Mouse (Mus musculus) spleen, adult 12 weeks (tissue): ENCODE measurements at regions not wholly inside any gene's neighbourhood (a gene's known extent, or its start where the extent isn't known, plus 50 kb on each side); places are given as distances from the start of the nearest gene placed in this dataset.

Experiments used
- DNase-seq: peaks from one replicate; pipeline ENCODE4 v3.0.0; 2022; ENCODE audit warnings: low spot score

DNA sequence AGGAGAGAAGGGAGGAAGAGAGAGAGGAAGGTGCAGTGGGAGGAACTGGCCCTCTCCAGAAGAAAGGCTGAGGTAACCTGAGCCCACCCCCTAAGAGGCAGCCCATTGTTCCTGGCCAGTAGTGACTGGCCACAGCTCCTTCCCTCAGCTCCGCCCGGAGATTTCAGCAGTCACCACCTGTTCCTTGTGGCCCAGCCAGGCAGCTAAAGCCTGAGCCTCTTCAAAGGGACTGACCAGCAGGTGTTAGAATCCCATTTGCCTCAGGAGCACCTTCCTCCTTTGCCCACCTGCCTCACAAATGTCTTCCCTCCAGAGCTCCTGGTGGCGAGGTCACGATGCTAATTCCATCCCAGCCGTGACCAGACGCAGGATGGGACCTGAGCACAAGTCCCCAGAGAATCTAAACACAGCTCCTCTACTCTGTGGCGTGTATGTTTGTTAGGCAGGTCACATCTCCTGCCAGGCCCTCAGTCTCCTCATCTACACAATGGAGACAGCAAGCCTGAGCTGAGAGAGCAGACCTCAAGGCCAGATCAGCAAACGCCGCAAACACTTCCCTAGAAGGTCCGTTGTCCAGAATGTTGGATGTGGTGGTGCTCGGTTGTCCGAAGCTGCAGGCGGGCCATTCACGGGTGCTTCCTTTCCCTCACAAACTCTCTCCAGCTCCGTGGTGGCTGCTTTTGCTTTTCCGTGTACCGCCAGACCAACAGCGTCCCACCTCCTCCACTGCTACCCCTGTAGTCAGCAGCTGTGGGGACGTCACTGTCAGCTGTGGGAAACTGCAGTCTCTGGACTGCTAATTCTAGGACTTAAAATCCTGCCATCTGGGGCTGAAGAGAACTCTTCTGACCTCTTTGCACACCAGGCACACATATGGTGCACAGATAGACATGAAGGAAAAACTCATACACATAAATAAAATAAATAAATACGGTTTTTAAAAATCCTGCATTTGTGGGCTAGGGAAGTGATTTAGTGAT, 145.8 kb upstream of the Rad23b start:
- DNase-seq: no peak

DNA sequence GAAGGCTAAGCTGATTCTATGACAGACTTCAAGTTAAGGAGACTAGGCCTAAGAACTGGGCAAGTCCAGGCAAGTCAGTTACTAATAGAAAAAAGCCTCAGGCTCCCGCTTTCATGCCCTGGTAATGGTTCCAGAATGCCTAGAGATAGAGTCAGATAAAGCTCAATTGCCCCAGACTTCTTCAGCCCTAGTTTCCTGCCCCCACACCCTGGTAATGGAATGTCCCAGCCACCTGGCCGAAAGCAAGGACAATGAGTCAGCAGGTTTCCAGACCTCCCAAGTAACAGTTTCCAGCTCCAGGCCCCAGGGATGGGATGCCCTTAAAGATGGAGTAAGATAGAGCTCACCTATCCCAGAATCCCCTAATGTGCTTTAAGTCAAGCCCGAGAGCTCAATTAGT, 143.6 kb upstream of the Rad23b start:
- DNase-seq: no peak

DNA sequence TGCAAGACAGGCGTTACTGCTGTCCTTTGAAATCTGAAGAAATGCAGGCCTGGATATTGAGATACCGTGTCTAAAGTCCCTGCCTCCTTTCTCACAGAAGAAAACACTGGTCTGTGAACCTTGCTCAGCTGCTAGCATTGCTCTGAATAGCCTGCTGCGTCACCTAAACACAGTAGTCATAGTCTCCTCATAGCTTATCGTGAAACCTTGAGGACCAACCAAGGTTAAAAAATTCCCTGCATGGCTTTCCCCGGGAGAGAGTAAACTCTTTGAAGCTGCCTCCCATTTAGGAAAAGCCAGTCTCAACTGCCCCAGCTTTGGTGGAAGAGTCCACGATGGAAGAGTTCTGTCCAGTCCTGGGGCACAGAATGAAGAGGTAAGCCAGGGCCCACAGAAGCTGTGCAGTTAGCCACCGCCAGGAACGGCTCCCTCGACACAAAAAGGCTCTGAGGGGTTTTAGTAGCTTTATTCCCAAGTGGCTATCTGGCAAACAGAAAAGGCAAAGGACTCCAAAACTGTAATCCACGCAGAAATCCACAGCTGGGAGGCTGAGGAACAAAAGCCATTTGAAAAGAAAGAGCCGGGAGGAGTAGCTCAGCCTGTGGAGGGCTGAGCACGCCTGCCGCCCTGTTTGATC, 142.0 kb upstream of the Rad23b start:
- no peak for DNase-seq

DNA sequence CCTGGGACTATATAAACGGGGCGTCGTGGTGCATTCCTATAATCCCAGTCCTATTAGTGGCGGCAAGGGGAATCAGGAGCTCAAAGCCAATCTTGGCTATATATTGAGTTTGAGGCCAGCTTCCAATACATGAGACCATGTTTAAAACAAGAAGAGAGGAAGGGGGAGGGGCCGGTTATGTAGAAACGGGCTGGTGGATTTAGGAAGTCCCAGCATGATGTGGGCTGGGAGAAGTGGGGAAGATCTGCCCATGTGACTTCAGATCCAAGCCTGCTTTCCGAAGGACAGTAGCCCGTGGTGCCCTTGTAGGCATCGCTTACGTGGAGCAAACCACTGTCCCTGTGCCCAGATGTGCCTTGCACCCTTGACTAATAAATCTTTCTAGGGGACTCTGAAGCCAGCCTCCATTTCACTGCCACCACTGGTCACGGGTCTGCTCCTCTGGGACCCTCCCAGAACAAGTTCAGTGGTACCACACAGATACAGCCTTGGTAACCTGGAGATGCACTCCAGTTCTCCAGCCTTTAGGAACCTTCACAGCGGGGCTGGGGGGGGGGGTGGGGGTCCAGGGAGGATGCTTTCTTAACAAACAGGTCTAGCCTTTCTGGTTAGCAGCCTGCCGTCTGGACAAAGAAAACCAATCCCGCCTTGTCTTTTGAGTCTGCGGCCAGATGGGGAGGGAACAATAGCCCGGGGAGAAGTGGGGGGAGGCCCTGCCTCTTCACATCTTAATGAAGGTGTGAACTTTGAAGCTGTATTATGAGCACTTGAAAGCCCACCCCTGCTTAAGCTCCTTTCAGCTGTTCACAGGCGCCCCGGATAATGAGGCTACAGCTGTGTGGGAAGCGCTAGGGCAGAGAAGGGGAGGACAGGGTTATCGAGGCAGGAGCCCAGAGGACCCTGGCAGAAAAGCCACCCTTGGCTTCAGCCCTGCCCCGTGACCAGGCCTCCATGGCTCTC, 141.2 kb upstream of the Rad23b start:
- no peak for DNase-seq

DNA sequence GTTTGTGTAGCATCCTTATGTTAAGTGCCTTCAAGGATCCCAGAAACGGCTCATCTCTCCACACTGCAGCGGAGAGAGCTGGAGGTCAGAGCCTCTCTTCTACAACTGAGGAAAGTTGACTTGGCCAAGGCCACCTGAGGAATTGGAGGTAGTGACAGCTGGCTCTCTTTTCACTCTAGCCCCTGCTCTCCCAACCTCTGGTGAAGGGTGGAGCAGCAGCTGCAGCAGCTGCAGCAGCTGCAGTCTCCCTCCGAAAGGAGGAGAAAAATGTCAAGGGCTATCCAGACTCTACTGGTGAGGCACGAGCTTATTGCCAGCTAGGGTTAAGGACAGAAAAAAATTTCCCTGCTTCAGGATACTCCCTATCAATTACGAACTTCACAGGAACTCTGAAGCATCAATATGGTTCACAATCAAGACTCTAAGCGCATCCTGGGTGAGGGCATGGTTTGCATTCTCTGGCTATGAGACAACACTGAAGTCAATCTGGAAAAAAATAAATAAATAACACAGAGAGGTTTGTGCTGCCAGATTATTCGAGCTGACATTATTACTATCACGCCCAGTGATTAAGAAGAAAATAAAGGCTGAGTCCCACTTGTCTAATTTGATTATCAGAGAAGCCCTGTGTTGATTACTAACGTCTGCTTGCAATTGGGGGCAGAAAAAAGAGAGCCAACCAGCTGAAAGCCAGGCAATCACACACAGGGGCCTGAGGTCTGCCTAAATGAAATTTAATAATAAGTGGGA, 134.2 kb upstream of the Rad23b start:
- no peak for DNase-seq

DNA sequence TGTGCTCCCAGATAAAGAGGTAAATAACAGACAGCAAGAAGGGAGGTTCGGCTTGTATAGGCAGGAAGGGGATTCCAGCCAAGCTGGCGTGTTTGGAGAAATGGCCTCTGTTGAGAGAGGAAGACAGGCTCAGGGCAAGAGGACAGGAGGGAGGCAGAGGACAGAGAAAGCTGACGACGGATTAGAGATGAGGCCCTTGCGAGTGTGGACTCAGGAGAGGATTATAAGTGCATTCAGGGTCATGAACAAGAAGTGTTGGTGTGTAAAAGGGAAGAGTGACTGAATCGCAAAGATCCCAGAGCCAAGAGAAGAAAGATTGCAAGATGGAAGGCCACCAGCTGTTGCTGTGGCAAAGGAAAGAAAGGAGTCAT, 133.7 kb upstream of the Rad23b start:
- no peak for DNase-seq

DNA sequence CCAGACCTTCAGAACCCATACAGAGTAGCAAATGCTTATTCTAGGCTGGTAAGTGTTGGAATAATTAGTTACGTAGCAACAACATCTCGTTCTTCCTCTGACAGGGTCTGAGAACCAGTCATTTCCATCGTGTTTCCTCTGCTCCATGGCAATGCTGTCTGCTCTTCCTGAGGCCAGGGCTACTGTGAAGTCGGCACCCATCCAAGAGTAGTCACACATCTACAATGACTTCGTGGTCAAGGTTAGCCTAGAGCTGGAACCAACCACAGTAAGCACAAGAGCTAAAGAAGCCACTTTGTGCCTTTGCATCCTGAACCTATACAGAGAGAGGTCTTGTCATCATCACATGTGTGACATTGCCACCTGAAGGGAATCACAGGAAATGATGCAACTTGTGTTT, 124.1 kb upstream of the Rad23b start:
- no peak for DNase-seq

DNA sequence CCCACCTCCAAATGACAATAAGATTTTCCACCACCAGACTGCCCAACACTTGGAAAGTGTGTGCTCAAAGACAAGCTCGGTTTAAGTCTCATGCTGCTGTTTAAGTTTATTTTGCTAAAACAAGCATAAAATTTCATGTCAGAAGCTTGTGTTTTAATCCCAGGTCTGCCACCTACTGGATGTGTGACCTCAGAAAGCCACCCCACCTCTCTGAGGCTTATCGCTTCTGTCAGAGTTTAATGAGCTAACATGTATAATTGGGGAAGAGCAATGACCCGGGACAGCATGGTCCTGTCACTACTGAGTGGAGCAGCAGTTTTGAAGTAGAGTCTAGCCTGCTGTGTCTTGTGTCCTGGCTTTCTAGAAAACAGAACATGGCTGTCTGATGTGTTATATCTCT, 122.4 kb upstream of the Rad23b start:
- no peak for DNase-seq

DNA sequence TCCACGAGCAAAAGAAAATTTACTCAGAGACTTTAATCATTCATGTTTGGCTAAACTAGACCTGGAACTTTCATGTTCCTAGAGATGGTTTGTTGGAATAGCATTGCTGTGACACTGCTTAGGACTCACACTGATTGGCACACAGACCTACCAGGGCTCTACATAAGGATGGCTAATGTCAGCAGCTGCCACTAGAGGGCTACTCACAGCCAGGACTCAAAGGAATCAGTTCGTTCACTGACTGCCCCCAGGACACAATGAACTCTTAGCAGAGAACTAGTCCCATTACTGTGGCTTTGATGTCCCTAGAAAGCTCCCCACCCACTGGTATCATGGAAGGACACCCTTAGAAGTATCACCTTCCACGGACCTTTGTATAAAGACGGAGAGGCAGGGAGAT, 118.3 kb upstream of the Rad23b start:
- DNase-seq: no peak

DNA sequence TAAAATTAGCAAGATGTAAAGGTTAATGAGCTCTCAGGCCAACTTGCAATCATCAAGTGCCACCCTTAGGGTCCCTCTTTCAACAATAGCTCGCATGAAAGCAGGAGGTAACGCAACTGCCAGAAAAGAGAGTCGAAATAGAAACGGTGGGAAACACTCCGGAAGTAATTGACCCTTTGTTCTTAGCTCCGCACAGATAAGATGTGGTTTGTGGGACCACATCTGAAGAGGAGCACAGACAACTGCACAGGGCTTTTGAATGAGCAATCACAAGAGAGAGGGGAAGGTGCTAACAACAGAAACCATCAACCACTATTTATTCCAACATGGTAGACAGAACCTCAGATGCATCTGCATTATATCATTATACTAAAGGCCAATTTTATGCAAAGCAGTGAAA, 112.0 kb upstream of the Rad23b start:
- DNase-seq: no peak

DNA sequence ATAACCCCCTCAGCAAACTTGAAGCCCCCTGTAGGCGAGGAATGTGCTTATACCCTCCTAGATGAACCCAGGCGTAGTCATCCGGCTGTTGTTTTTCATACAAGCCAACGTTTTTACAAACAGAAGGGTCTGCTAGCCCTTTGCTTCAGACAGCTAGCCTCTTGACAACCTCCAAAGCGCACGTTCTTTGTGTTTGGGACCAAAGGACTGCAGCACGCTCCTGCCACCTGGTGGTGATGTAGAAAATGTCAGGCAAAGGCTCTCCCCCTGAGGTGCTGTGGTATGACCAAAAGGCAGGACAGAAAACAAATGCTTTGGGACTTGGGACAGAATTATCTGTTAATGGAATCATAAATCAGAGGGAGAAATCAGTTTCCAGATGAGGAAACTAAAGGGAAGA, 109.4 kb upstream of the Rad23b start:
- peak; percentile 19 for DNase-seq

DNA sequence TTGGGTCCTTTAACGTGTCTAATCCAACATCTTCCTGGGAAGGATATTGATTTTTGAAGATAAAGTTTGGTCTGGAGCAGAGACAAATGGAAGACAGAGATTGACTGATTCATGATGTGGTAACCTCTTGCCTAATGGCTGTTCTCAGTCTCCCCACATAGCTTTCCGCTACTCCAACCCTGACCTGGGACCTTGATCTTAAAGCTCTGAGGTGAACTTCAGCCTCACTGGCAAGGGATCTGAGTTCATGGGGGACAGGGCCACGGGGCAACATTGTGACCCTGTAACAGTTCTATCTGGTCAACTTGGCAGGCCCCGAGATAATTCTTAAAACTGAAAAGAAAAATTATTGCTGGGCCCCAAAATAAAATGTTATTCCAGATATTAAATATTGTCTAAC, 107.5 kb upstream of the Rad23b start:
- no peak for DNase-seq

DNA sequence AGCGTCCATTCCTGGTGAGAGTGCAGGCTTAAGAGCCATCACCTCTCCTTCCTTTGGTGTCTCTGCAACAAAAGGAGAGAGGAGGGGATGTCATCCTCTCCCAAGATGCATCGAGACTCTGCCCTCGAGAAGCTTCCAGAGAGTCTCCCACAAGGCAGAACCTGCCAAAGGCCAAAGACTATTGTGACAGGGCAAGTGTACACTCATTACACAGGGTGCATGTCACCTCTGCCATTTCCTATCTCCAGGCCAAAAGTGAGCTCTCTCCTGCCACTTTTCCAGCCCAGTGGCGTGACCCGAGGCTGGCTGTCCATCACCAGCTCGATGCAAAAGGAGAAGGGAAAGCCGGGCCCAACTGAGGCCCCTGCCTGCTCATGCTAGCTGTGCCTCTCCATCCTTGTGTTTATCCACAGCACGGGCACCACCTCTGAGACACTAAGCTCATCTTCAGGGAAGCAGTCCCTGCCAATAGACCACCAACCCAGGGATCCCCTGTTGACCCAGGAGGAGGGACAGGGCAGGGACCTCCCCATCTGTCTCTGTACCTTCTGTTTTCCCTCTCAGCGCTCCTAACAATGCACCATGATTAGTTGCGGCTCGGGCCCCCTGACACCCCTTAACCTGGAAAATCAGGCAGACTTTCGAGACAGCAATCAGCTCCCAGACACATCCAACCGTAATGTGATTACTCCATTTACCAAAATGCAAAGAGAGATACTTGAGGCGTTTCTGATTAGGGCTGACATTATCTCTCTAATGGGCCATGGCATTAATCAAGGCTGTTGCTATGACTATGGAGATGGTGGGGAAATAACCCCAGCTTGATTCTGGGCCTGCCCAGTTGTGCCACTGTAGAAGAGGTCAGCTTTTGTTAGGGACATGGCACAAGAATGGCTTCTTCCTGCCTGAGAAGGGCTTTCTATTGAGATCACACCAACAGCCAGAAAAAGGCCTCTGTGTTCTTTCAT, 106.5 kb upstream of the Rad23b start:
- DNase-seq: no peak

DNA sequence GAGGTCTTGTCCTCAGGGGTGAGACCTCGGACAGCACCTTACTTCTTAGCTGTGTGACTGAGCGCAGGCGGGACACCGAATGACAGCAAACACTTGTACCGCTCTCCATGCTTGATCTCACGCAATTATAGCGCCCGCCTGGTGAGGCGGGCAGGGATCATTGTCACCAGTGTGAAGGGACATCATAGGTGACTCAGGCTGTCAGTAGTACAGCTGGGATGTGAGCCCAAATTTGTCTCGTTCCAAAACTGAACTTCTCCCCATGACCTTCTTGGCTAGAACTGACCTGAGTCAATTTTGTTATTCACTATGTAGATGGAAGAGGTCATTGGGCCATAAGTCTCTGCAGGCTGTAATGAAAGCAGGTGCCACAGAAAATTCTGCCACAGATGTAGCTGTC, 104.1 kb upstream of the Rad23b start:
- DNase-seq: no peak

DNA sequence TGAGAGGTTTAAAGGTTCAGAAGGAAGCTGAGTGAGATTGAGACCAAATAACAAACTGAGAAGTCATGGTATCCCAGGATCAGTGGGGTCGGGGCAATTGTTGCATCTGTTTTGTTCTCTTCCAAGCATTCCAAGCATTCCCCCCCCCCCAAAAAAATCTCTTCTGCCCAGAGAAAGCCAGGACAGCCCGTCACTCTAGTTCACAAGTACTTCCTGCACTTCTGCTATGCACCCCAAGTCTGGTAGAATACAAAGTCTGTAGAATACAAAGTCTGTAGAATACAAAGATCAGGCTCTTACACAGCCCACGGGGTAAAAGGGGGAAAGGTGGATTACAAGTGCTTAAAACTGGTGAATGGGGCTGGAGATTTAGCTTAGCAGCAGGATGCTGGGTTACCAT, 99.5 kb upstream of the Rad23b start:
- no peak for DNase-seq

DNA sequence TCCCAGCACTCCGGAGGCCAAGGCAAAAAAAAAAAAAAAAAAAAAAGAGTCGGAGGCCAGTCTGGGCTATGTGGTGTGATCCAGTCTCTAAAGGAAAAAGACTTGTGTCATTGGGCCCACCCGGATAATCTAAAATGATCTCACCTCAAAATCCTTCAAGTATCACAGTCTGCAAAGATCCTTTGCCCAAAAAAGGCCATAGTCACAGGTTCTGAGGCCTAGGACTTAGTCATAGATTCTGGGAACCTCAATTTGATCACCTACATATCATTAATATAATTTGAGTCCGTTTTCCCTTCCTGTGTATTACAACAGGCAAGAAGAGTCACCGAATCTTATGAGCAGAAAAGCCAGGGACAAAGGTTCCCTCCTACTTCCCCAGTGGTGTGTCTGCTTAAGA, 98.3 kb upstream of the Rad23b start:
- DNase-seq: no peak

DNA sequence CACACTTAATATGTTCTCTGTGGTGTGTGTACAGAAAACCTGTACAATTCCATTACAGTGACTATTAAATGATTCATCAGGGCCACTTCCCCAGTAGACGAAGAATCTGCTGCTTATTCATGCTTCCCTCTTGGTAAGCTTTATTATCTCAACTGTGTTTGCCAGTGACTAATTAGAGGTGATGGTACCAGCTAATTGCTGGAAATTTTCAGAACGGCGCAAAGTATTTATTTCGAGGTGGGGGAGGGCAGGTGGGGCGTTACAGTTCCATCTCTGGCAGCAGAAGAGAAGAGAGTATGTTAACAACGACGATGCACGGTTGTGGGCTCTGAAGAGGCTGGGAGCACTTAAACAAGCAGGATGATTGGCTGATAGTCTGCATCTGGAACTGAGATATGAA, 96.1 kb upstream of the Rad23b start:
- no peak for DNase-seq

DNA sequence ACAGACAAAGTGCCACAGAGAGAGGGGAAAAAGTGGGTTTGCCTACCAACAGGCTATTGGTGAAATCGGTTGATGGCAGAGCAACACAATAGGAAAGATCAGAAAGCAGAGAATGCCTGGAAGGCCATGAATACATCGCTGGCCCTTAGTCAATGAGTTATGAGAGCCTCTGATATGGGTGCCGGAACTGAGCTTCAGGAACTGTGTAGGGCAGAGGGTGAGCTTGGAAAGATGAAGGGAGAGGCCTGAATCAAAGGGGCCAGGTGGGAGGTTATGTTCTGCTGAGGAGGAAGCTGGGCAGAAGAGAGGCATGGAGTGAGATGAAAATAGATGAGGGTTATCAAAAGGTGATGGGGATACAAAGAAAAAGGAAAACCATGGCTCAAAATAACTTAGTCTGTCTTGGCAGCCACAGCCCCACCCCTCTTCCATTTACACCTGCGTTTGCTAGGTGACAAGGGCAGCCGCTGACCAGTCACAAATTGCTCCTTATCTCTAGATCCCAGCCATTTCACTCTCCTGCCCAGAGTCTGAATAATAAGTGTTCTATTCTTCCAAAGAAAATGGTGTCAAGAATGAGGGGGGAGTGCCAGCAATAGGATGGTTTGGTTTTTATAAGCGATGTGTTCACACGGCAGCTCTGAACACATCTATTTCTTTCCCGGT, 77.7 kb upstream of the Rad23b start:
- no peak for DNase-seq

DNA sequence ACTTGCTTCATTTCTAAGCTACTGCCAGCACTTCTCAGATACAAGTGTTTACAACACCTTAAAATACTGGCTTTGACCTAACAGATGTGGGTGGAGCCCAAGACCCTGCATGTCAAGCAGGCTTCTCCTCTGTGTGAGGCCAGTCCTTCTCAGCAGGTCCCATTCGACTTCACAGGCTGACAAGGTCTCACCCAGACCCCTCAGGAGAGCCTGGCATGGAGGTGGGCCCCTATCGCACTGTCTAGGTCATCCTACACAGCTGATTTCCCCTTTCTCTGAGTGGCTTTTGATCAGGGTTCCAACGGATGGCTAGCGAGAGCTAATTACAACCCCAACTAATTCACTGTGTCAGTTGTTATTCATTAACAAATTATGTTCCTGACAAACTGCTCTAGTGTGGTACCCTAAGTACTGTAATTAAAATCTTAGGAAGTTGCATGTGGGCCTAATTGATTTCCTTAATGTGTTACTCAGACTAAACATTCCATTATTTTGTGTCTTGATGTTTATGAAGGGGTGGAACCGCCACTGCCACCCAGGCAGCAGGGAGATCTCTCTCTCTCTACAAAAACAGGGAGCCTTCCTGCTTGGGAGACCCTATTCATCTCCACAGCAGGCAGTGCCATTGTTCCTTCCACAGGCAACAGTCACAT, 73.4 kb upstream of the Rad23b start:
- DNase-seq: no peak
